Comparison of ENCODE assay signal across 8 mouse cellular contexts in genomic region chr5:64092748-64093292, GRCm38 (mm10). TPM values are rescaled to one million over a fixed set of nuclear protein-coding genes. Genes with fewer than 3 reads are reported as not detected.
DNase-seq lines count a peak whose midpoint lies in the region; ATAC-seq and TF ChIP-seq lines count a peak whose summit lies in the region.

Gene Pgm2 (plus strand): TSS chr5:64092950.

- peak within 1 kb of the TSS; percentile 75 for H3ac ChIP-seq in C2C12 (ENCODE audit: control insufficient read depth, insufficient read length, low read depth)

- WGBS in heart, embryonic 10.5 days = under 1% methylated on average over 43 of the region's 43 CpGs
- under 1% methylated on average over 41 of the region's 43 CpGs for WGBS in kidney, embryonic 15.5 days
- under 1% methylated on average over 43 of the region's 43 CpGs for WGBS in limb, embryonic 15.5 days
- under 1% methylated on average over 43 of the region's 43 CpGs for WGBS in midbrain, postnatal 0 days

- peak within 1 kb of the TSS; percentile 76 for H3K4me2 ChIP-seq in kidney, embryonic 15.5 days
- peak within 1 kb of the TSS; percentile 73 for H3K4me2 ChIP-seq in limb, embryonic 15.5 days
- peak within 1 kb of the TSS; percentile 89 for H3K4me2 ChIP-seq in midbrain, postnatal 0 days (ENCODE audit: low read depth, low read length, poor library complexity, severe bottlenecking)

- peaks cover 31% of the 10 kb centered on the region for H3K79me2 ChIP-seq in C2C12 (ENCODE audit: control insufficient read depth, insufficient read depth)

- DNase-seq in brain, adult 2 months (ENCODE audit: low read depth, low spot score) = peak; percentile 94
- DNase-seq in heart, embryonic 10.5 days (ENCODE audit: low spot score) = peak; percentile 96
- peak; percentile 84 for DNase-seq in midbrain, postnatal 0 days (ENCODE audit: low spot score)
- peak; percentile 76 to 87 for DNase-seq in spleen, postnatal 10 days (ENCODE audit: low spot score in 2 of 2)

- H3K4me1 ChIP-seq in embryonic fibroblast, embryonic 13.5 days (ENCODE audit: control insufficient read depth, insufficient read depth, low read length) = peaks cover 6% of the 10 kb centered on the region
- peaks cover 24% of the 10 kb centered on the region for H3K4me1 ChIP-seq in heart, embryonic 10.5 days
- peaks cover 20% of the 10 kb centered on the region for H3K4me1 ChIP-seq in kidney, embryonic 15.5 days
- peaks cover 18% of the 10 kb centered on the region; the same call in 1 of the 2 replicates for H3K4me1 ChIP-seq in limb, embryonic 15.5 days
- 0 out of 2 replicates have a peak, but pooled peaks cover 8% of the 10 kb centered on the region for H3K4me1 ChIP-seq in midbrain, postnatal 0 days (ENCODE audit: insufficient read depth, low read length)

- no peaks in the 10 kb centered on the region for H3K9me3 ChIP-seq in heart, embryonic 10.5 days
- H3K9me3 ChIP-seq in kidney, embryonic 15.5 days (replicated peaks) = no peaks in the 10 kb centered on the region
- no peaks in the 10 kb centered on the region for H3K9me3 ChIP-seq in limb, embryonic 15.5 days
- H3K9me3 ChIP-seq in midbrain, postnatal 0 days (ENCODE audit: low read length) = no peaks in the 10 kb centered on the region

- peak; percentile 95 for TF ChIP-seq POLR2A in embryonic fibroblast, embryonic 13.5 days (IDR thresholded peaks at IDR 0.05; ENCODE audit: low read depth, low read length)

- ATAC-seq in kidney, embryonic 15.5 days (replicated peaks; ENCODE audit: low FRiP score) = peak; percentile 95
- ATAC-seq in limb, embryonic 15.5 days (ENCODE audit: insufficient number of reproducible peaks, low FRiP score, low TSS enrichment, low read depth) = peak; percentile 90
- peak; percentile 92 for ATAC-seq in midbrain, postnatal 0 days (ENCODE audit: low FRiP score)

- TF ChIP-seq CTCF in C2C12 (IDR thresholded peaks at IDR 0.05; ENCODE audit: control insufficient read depth, insufficient read depth, insufficient read length) = no peak
- TF ChIP-seq CTCF in embryonic fibroblast, embryonic 13.5 days (IDR thresholded peaks at IDR 0.05; ENCODE audit: borderline replicate concordance, insufficient read depth, low read length) = no peak
- TF ChIP-seq CTCF in midbrain, postnatal 0 days (IDR thresholded peaks at IDR 0.05) = no peak; the same call in 1 of the 2 replicates

- H3K4me3 ChIP-seq in C2C12 (ENCODE audit: insufficient read depth, poor library complexity, severe bottlenecking) = peak within 1 kb of the TSS; percentile 65
- H3K4me3 ChIP-seq in embryonic fibroblast, embryonic 13.5 days (ENCODE audit: insufficient read depth, low read length) = peak within 1 kb of the TSS; percentile 95
- peak within 1 kb of the TSS; percentile 85 for H3K4me3 ChIP-seq in heart, embryonic 10.5 days
- H3K4me3 ChIP-seq in kidney, embryonic 15.5 days (replicated peaks) = peak within 1 kb of the TSS; percentile 72
- peak within 1 kb of the TSS; percentile 69 for H3K4me3 ChIP-seq in limb, embryonic 15.5 days
- peak within 1 kb of the TSS; percentile 54 for H3K4me3 ChIP-seq in midbrain, postnatal 0 days (ENCODE audit: low read depth, low read length)

- H3K27ac ChIP-seq in embryonic fibroblast, embryonic 13.5 days (ENCODE audit: insufficient read depth, low read length) = peak within 1 kb of the TSS; percentile 35
- H3K27ac ChIP-seq in heart, embryonic 10.5 days = peak within 1 kb of the TSS; percentile 90
- H3K27ac ChIP-seq in kidney, embryonic 15.5 days = peak within 1 kb of the TSS; percentile 61
- peak within 1 kb of the TSS; percentile 62 for H3K27ac ChIP-seq in limb, embryonic 15.5 days
- peak within 1 kb of the TSS; percentile 62 for H3K27ac ChIP-seq in midbrain, postnatal 0 days (ENCODE audit: low read depth, low read length)

- H3K27me3 ChIP-seq in C2C12 (ENCODE audit: control insufficient read depth, insufficient read depth, insufficient read length) = no peaks in the 10 kb centered on the region
- no peaks in the 10 kb centered on the region for H3K27me3 ChIP-seq in heart, embryonic 10.5 days (ENCODE audit: insufficient read depth, poor library complexity, severe bottlenecking)
- H3K27me3 ChIP-seq in kidney, embryonic 15.5 days = no peaks in the 10 kb centered on the region
- no peaks in the 10 kb centered on the region for H3K27me3 ChIP-seq in limb, embryonic 15.5 days
- no peaks in the 10 kb centered on the region for H3K27me3 ChIP-seq in midbrain, postnatal 0 days (ENCODE audit: insufficient read depth, low read length)

- H3K79me3 ChIP-seq in C2C12 (ENCODE audit: low read depth) = peaks cover 17% of the 10 kb centered on the region

- peak within 1 kb of the TSS; percentile 68 for H3K9ac ChIP-seq in kidney, embryonic 15.5 days
- H3K9ac ChIP-seq in limb, embryonic 15.5 days = peak within 1 kb of the TSS; percentile 54
- H3K9ac ChIP-seq in midbrain, postnatal 0 days (replicated peaks; ENCODE audit: low read length, poor library complexity, severe bottlenecking) = peak within 1 kb of the TSS; percentile 77

- H3K36me3 ChIP-seq in C2C12 (ENCODE audit: control insufficient read depth, insufficient read depth) = no peaks in the 10 kb centered on the region
- H3K36me3 ChIP-seq in heart, embryonic 10.5 days = peaks cover 8% of the 10 kb centered on the region
- peaks cover 10% of the 10 kb centered on the region for H3K36me3 ChIP-seq in kidney, embryonic 15.5 days
- peaks cover 7% of the 10 kb centered on the region; the same call in 1 of the 2 replicates for H3K36me3 ChIP-seq in limb, embryonic 15.5 days
- no peaks in the 10 kb centered on the region for H3K36me3 ChIP-seq in midbrain, postnatal 0 days (ENCODE audit: insufficient read depth, low read length)

TF ChIP-seq in C2C12, 6 proteins besides CTCF, POLR2A, EP300 and RAD21:
- TF ChIP-seq MYOD1 (IDR thresholded peaks at IDR 0.05; ENCODE audit: control insufficient read depth, insufficient read length, low read depth) (no peak), MAX (IDR thresholded peaks at IDR 0.05) (no peak), USF1 (IDR thresholded peaks at IDR 0.05; ENCODE audit: low read depth) (no peak), MYOG (IDR thresholded peaks at IDR 0.05; ENCODE audit: control insufficient read depth, extremely low read depth, insufficient read length) (no peak), CEBPB (IDR thresholded peaks at IDR 0.05; ENCODE audit: low read depth) (no peak), FOSL1 (IDR thresholded peaks at IDR 0.05; ENCODE audit: insufficient read depth, low read length, poor library complexity, severe bottlenecking) (no peak)

RNA-seq across cellular contexts. Expression of gene Pgm2, which starts in this region (rescaled TPM):
- polyA plus RNA-seq in C2C12 (2012; fragmentation: generic; extraction: Trizol) = 22.6 TPM
- polyA plus RNA-seq in embryonic fibroblast, embryonic 13.5 days (2011; ENCODE audit: insufficient read length, low read depth, missing spikeins) = 39.6 and 42.0 TPM in 2 replicates
- polyA plus RNA-seq in heart, embryonic 10.5 days (2016; fragmentation: Nextera tagmentation; extraction: Ambion mirVana) = 21.1 and 27.8 TPM in 2 replicates
- 38.1 and 39.0 TPM in 2 replicates for polyA plus RNA-seq in kidney, embryonic 15.5 days (2015; fragmentation: Nextera tagmentation; extraction: Ambion mirVana)
- 29.5 and 31.5 TPM in 2 replicates for polyA plus RNA-seq in limb, embryonic 15.5 days (2015; fragmentation: Nextera tagmentation; extraction: Ambion mirVana)
- 12.6 and 13.7 TPM in 2 replicates for total RNA-seq in midbrain, postnatal 0 days (2014; rRNA removed)
- polyA plus RNA-seq in midbrain, postnatal 0 days (2015; fragmentation: Nextera tagmentation; extraction: Ambion mirVana) = 14.0 and 15.4 TPM in 2 replicates

Comparison
In these comparisons a context has a peak if more than half of its experiments do, and no peak if none do; other contexts are left out.
1. Peak in every context shown above with its lines: DNase-seq, ATAC-seq, H3K4me3 ChIP-seq and H3K27ac ChIP-seq.
2. H3K27ac ChIP-seq: peak in every context shown above with its lines; median percentile 90 in heart, embryonic 10.5 days; 62 in limb, embryonic 15.5 days; 62 in midbrain, postnatal 0 days; 61 in kidney, embryonic 15.5 days; 35 in embryonic fibroblast, embryonic 13.5 days.